Mouse (Mus musculus): ENCODE data around the gene Fzd9. TPM values are rescaled to one million over a fixed set of nuclear protein-coding genes. Genes with fewer than 3 reads are reported as not detected.
A peak's percentile ranks its signal among the peaks of the same experiment; 100 is the strongest.
"Not testable (repeated sequence)": the region's sequence is repeated elsewhere in the genome, so short reads cannot be mapped to it uniquely, and the experiment has no call there.

Fzd9 gene
- polyA plus RNA-seq, 1 experiment from 2014 or later = 16.0 TPM

GRCm38 (mm10) chr5:135247337-135247736, 3.7 kb downstream of the Fzd9 start:
- Histone ChIP-seq H3K9ac (no peak overlapping the region), H3K4me1 (peaks cover 16% of the 10 kb centered on the region), H3K4me3 (replicated peaks) (no peak overlapping the region), H3K36me3 (peaks cover 46% of the 10 kb centered on the region), H3K27me3 (peaks cover 23% of the 10 kb centered on the region), H3K9me3 (replicated peaks) (no peaks in the 10 kb centered on the region), H3K27ac (replicated peaks) (no peak overlapping the region), H3K4me2 (replicated peaks) (peak overlapping the region; percentile 8; the same call in 1 of the 2 replicates)
- ATAC-seq (ENCODE audit: insufficient number of reproducible peaks, low FRiP score, low TSS enrichment, low read depth) = no peak
- 67% methylated on average over 9 of the region's 9 CpGs for WGBS

DNA sequence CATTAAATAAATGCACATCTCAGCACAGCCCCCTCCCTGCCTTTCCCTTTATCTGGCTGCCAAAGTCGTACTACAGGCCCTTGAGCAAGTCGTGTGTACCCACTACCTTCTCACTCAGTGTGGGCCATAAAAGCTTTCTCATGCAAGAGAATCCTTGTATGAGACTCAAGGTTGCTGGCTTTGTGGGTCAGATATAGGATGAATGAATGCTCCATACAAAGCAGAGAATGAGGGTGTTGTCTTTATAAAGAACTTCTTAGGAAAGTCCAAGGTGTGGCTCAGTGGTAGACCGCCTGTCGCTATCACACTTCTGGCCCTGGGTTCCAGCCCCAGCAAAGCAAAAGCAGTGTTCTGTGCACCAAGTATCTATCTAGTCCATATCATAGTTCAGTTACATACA, 4.5 kb downstream of the Fzd9 start:
- WGBS = 68% methylated on average over 4 of the region's 4 CpGs
- Histone ChIP-seq H3K4me3 (replicated peaks) (no peak overlapping the region), H3K9ac (no peak overlapping the region), H3K27me3 (peaks cover 23% of the 10 kb centered on the region), H3K4me1 (peaks cover 16% of the 10 kb centered on the region), H3K27ac (replicated peaks) (no peak overlapping the region), H3K9me3 (replicated peaks) (no peaks in the 10 kb centered on the region), H3K36me3 (peaks cover 54% of the 10 kb centered on the region), H3K4me2 (replicated peaks) (no peak overlapping the region; the same call in 1 of the 2 replicates)
- no peak for ATAC-seq (ENCODE audit: insufficient number of reproducible peaks, low FRiP score, low TSS enrichment, low read depth)

DNA sequence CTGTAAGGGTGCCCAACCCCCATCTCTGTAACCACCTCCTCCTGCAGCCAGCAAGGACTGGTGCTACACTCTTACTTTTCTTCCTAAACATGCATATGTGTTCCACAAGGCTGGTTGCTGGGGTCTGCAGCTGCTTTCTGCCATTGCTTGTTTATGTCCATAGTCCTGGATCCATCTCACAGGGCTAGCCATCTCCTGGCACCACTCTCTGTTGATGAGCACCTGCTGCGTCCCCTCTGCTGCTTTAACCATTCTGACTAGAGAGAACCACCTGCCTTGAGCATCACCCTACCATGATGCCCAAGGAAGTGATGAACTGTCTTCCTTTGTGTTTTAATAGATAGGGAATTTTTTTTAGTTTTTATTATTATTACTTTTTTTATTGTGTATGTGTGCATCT, 7.9 kb downstream of the Fzd9 start:
- 96% methylated on average over 1 of the region's 1 CpGs for WGBS
- Histone ChIP-seq H3K4me1 (no peaks in the 10 kb centered on the region), H3K4me2 (replicated peaks) (no peak overlapping the region), H3K27ac (replicated peaks) (no peak overlapping the region; the same call in 1 of the 2 replicates), H3K27me3 (no peaks in the 10 kb centered on the region), H3K9me3 (replicated peaks) (no peaks in the 10 kb centered on the region), H3K4me3 (replicated peaks) (no peak overlapping the region), H3K9ac (no peak overlapping the region), H3K36me3 (peaks cover 87% of the 10 kb centered on the region)
- ATAC-seq (ENCODE audit: insufficient number of reproducible peaks, low FRiP score, low TSS enrichment, low read depth) = no peak

- H3K9me3 ChIP-seq (replicated peaks) = no peaks in the 10 kb centered on the region
- H3K9ac ChIP-seq = no peak overlapping the region
- no peak overlapping the region for H3K27ac ChIP-seq (replicated peaks)
- WGBS = 75% methylated on average over 3 of the region's 3 CpGs
- no peaks in the 10 kb centered on the region for H3K4me1 ChIP-seq
- H3K36me3 ChIP-seq = peaks cover 93% of the 10 kb centered on the region
- no peak overlapping the region for H3K4me2 ChIP-seq (replicated peaks)
- H3K27me3 ChIP-seq = no peaks in the 10 kb centered on the region
- ATAC-seq (ENCODE audit: insufficient number of reproducible peaks, low FRiP score, low TSS enrichment, low read depth) = peak; percentile 62
- H3K4me3 ChIP-seq (replicated peaks) = no peak overlapping the region
Observed at GRCm38 (mm10) chr5:135242608-135243007, 8.4 kb downstream of the Fzd9 start.

DNA sequence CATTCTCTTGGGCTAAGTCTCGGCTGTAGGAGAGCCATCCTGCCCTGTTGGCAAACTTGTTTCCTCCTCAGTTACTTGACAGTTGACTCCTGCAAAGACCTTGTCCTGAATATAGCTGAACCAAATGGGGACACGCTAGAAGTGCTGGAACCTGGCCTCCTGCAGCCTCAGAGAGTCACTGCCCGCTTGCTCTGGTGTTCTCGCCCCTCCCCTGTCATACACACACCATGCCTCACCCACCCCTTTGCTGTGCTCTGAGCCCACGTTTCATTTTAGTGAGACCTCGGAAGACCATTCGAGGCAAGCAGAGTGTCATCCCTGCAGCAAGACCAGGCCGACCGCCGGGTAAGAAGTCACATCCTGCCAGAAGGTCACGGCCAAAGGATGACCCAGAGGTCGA, 8.9 kb downstream of the Fzd9 start:
- H3K27me3 ChIP-seq = no peaks in the 10 kb centered on the region
- H3K4me3 ChIP-seq (replicated peaks) = no peak overlapping the region
- H3K9ac ChIP-seq = no peak overlapping the region
- no peaks in the 10 kb centered on the region for H3K9me3 ChIP-seq (replicated peaks)
- peaks cover 97% of the 10 kb centered on the region for H3K36me3 ChIP-seq
- WGBS = 73% methylated on average over 12 of the region's 12 CpGs
- no peak for ATAC-seq (ENCODE audit: insufficient number of reproducible peaks, low FRiP score, low TSS enrichment, low read depth)
- no peaks in the 10 kb centered on the region for H3K4me1 ChIP-seq
- H3K27ac ChIP-seq (replicated peaks) = no peak overlapping the region; the same call in 1 of the 2 replicates
- no peak overlapping the region for H3K4me2 ChIP-seq (replicated peaks)

DNA sequence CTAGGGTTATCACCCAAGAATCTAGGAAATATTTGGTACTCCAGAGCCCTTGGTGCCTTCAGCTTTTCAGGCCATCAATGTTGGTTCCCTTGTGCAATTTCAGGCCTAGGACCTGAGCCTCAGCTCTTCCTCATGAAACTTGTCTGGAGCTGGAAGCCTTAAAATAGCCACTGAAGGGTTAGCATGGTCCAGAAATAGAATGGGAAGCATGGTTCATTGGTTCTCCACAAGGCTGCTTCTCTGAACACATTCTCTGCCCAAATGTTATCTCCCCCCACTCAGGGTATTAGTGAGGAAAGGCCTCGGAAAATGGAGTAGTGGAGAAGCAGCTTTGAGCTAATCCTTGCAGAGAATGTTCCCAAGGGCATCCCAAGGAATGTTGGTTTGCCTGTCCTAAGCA, 9.6 kb downstream of the Fzd9 start:
- Histone ChIP-seq H3K9ac (no peak overlapping the region), H3K9me3 (replicated peaks) (no peaks in the 10 kb centered on the region), H3K4me1 (no peaks in the 10 kb centered on the region), H3K27me3 (no peaks in the 10 kb centered on the region), H3K4me3 (replicated peaks) (no peak overlapping the region), H3K36me3 (peaks cover 97% of the 10 kb centered on the region), H3K27ac (replicated peaks) (no peak overlapping the region; the same call in 1 of the 2 replicates), H3K4me2 (replicated peaks) (no peak overlapping the region)
- no peak for ATAC-seq (ENCODE audit: insufficient number of reproducible peaks, low FRiP score, low TSS enrichment, low read depth)
- 77% methylated on average over 1 of the region's 1 CpGs for WGBS

GRCm38 (mm10) chr5:135238832-135239231, 12.2 kb downstream of the Fzd9 start:
- H3K9ac ChIP-seq = no peak overlapping the region
- no peaks in the 10 kb centered on the region for H3K27me3 ChIP-seq
- no peaks in the 10 kb centered on the region for H3K4me1 ChIP-seq
- peaks cover 95% of the 10 kb centered on the region for H3K36me3 ChIP-seq
- H3K4me3 ChIP-seq (replicated peaks) = no peak overlapping the region
- H3K27ac ChIP-seq (replicated peaks) = no peak overlapping the region
- WGBS = 74% methylated on average over 2 of the region's 2 CpGs
- H3K4me2 ChIP-seq (replicated peaks) = no peak overlapping the region
- ATAC-seq (ENCODE audit: insufficient number of reproducible peaks, low FRiP score, low TSS enrichment, low read depth) = no peak
- H3K9me3 ChIP-seq (replicated peaks) = no peaks in the 10 kb centered on the region

GRCm38 (mm10) chr5:135236571-135236970, 14.5 kb downstream of the Fzd9 start:
- H3K27me3 ChIP-seq = no peaks in the 10 kb centered on the region
- WGBS = 26% methylated on average over 2 of the region's 2 CpGs
- ATAC-seq (ENCODE audit: insufficient number of reproducible peaks, low FRiP score, low TSS enrichment, low read depth) = peak; percentile 47; the same call in 1 of the 2 replicates

GRCm38 (mm10) chr5:135233166-135233920, 17.7 kb downstream of the Fzd9 start:
- Histone ChIP-seq H3K9ac (no peak overlapping the region), H3K4me3 (replicated peaks) (no peak overlapping the region), H3K27me3 (no peaks in the 10 kb centered on the region), H3K9me3 (replicated peaks) (no peaks in the 10 kb centered on the region), H3K4me1 (no peaks in the 10 kb centered on the region), H3K27ac (replicated peaks) (no peak overlapping the region), H3K4me2 (replicated peaks) (no peak overlapping the region), H3K36me3 (peaks cover 91% of the 10 kb centered on the region)
- ATAC-seq (ENCODE audit: insufficient number of reproducible peaks, low FRiP score, low TSS enrichment, low read depth) = no peak
- 82% methylated on average over 8 of the region's 8 CpGs for WGBS

More at GRCm38 (mm10) chr5:135236571-135236970, 14.5 kb downstream of the Fzd9 start:
- Histone ChIP-seq H3K27ac (replicated peaks) (no peak overlapping the region), H3K9ac (no peak overlapping the region), H3K36me3 (peaks cover 96% of the 10 kb centered on the region), H3K4me1 (no peaks in the 10 kb centered on the region), H3K9me3 (replicated peaks) (no peaks in the 10 kb centered on the region), H3K4me2 (replicated peaks) (no peak overlapping the region), H3K4me3 (replicated peaks) (no peak overlapping the region)

DNA sequence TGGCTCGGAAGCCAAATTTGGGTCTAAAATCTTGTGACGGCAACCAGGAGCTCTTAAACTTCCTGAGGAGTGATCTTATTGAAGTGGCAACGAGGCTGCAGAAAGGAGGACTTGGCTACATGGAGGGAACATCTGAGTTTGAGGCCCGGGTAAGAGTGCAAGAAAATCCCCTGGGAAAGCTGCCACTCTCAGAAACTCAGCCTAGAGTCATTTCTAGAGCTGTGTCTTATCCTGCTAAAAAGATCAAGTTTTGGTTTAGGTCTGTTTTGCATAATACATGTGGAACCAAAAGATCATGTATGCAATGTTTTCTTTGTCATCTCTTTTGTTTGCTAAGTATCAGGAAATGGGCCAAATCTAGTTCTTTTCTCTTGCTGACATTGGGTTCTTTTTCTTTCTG, 20.8 kb downstream of the Fzd9 start:
- H3K4me1 ChIP-seq = no peaks in the 10 kb centered on the region
- H3K9me3 ChIP-seq (replicated peaks) = no peaks in the 10 kb centered on the region
- WGBS = 82% methylated on average over 4 of the region's 4 CpGs
- no peak overlapping the region for H3K9ac ChIP-seq
- no peak overlapping the region for H3K4me2 ChIP-seq (replicated peaks)
- no peak for ATAC-seq (ENCODE audit: insufficient number of reproducible peaks, low FRiP score, low TSS enrichment, low read depth)
- peaks cover 88% of the 10 kb centered on the region for H3K36me3 ChIP-seq
- H3K27me3 ChIP-seq = no peaks in the 10 kb centered on the region
- no peak overlapping the region for H3K4me3 ChIP-seq (replicated peaks)
- no peak overlapping the region for H3K27ac ChIP-seq (replicated peaks)

DNA sequence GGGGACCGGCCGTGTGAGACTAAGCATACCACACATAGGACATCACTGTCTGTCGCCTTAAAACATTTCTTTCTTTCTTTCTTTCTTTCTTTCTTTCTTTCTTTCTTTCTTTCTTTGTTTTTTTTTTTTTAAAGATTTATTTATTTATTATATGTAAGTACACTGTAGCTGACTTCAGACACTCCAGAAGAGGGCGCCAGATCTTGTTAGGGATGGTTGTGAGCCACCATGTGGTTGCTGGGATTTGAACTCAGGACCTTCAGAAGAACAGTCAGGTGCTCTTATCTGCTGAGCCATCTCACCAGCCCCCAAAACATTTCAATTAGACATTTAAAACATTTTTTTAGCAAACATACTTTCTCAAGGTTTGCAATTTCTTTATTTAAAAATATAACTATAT, 25.2 kb downstream of the Fzd9 start:
- H3K27me3 ChIP-seq; H3K9ac ChIP-seq; H3K9me3 ChIP-seq (replicated peaks); H3K4me1 ChIP-seq; ATAC-seq (ENCODE audit: insufficient number of reproducible peaks, low FRiP score, low TSS enrichment, low read depth); H3K4me3 ChIP-seq (replicated peaks); H3K4me2 ChIP-seq (replicated peaks); H3K27ac ChIP-seq (replicated peaks): not testable (repeated sequence)
- 93% methylated on average over 4 of the region's 4 CpGs for WGBS
- peaks cover 84% of the 10 kb centered on the region for H3K36me3 ChIP-seq

DNA sequence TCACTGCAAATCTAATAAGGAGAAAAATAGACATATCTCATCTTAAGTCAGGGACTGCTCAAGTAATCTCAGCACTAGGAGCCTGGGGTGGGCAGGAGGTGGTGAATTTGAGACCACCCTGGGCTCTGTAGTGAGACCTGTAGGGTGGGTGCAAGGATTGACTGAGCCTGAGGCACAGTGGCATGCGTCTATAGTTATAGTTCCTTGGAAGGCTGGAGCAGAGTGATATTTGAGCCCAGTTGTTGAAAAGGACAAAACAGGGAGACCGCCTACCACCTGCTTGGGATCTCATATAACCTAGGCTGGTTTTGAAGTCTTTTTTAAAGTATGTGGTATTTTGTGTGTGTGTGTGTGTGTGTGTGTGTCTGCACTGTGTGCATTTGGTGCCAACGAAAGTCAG, 26.9 kb downstream of the Fzd9 start:
- Histone ChIP-seq H3K27ac (replicated peaks) (no peak overlapping the region), H3K4me1 (no peaks in the 10 kb centered on the region), H3K4me2 (replicated peaks) (no peak overlapping the region), H3K36me3 (peaks cover 81% of the 10 kb centered on the region), H3K9ac (no peak overlapping the region), H3K27me3 (no peaks in the 10 kb centered on the region), H3K4me3 (replicated peaks) (no peak overlapping the region), H3K9me3 (replicated peaks) (no peaks in the 10 kb centered on the region)
- 76% methylated on average over 3 of the region's 3 CpGs for WGBS
- no peak for ATAC-seq (ENCODE audit: insufficient number of reproducible peaks, low FRiP score, low TSS enrichment, low read depth)

Measured in embryonic facial prominence, embryonic 15.5 days (tissue).